Mouse (Mus musculus) kidney, adult 2 months (tissue): Measurements from ENCODE around the gene Pdcl3. TPM values are rescaled to one million over a fixed set of nuclear protein-coding genes. Genes with fewer than 3 reads are reported as not detected.
A peak's percentile ranks its signal among the peaks of the same experiment; 100 is the strongest.

ENCODE experiments used
- DNase-seq: peaks from one replicate; pipeline ENCODE4 v3.0.0; 2021
- H3K27ac ChIP-seq: fragments of 200-500 bp; 2 replicates; pipeline ENCODE4 v1.5.1; 2012; ENCODE audit warnings: low read depth, low read length, control low read depth, inconsistent platforms; ENCODE audit not compliant: insufficient read depth
- H3K27me3 ChIP-seq: fragments of 200-500 bp; replicated peaks from 2 replicates; pipeline ENCODE4 v1.6.1; 2012; ENCODE audit warnings: mild to moderate bottlenecking, moderate library complexity, low read length, inconsistent platforms; ENCODE audit not compliant: control insufficient read depth, insufficient read depth
- H3K36me3 ChIP-seq: fragments of 200-500 bp; 2 replicates; pipeline ENCODE4 v1.6.1; 2012; ENCODE audit warnings: mild to moderate bottlenecking, moderate library complexity, low read length, inconsistent platforms; ENCODE audit not compliant: control insufficient read depth, insufficient read depth
- H3K4me1 ChIP-seq: fragments of 200-500 bp; 2 replicates; pipeline ENCODE4 v1.6.1; 2011; ENCODE audit warnings: low read length; ENCODE audit not compliant: control insufficient read depth, insufficient read depth
- H3K4me3 ChIP-seq: fragments of 200-500 bp; 2 replicates; pipeline ENCODE4 v1.5.1; 2011; ENCODE audit warnings: mild to moderate bottlenecking, low read depth, low read length, control low read depth; ENCODE audit not compliant: insufficient read depth
- CTCF ChIP-seq: fragments of 200-500 bp; conservative IDR thresholded peaks from 2 replicates; pipeline ENCODE4 v1.5.1; 2011; ENCODE audit warnings: low read depth, mild to moderate bottlenecking, control low read depth, low read length, moderate library complexity, mixed read lengths; ENCODE audit not compliant: insufficient read depth, insufficient read length
- POLR2A ChIP-seq: fragments of 200-500 bp; IDR thresholded peaks from one replicate; pipeline ENCODE4 v1.6.1; 2011; ENCODE audit warnings: low read depth, low read length, control low read depth
- WGBS: fragments of 180-500 bp; shearing (Covaris S2); methylation state at CpG from one replicate; pipeline ENCODE4 v1.1.7; 2018; 5-methylcytosine and 5-hydroxymethylcytosine counted together
- polyA plus RNA-seq: library from polyadenylated mRNA; depleted of rRNA; stranded (reverse); fragments of >200 nt; gene quantifications from 2 replicates; pipeline ENCODE4 v1.2.3, GENCODE M21; 2012; rRNA removed

Pdcl3 gene
- polyA plus RNA-seq, 1 experiment: 39.8 TPM

- Histone ChIP-seq H3K4me3 (no peak overlapping the region), H3K4me1 (no peaks in the 10 kb centered on the region), H3K27ac (no peak overlapping the region), H3K27me3 (no peaks in the 10 kb centered on the region), H3K36me3 (no peaks in the 10 kb centered on the region)
- DNase-seq: peak; percentile 3
- TF ChIP-seq POLR2A (no peak), CTCF (no peak)
- WGBS: 40% methylated on average over 7 of the region's 7 CpGs
Measured at GRCm38 (mm10) chr1:39046689-39047088, 61.3 kb downstream of the Pdcl3 start.

Other genes with a start within 250 kb of the Pdcl3 start
- gene Lonrf2, start 148.9 kb upstream of the Pdcl3 start, polyA plus RNA-seq: 0.34 and 0.38 TPM in 2 replicates
- gene Chst10, start 87.4 kb upstream of the Pdcl3 start, polyA plus RNA-seq: 0.22 and 0.37 TPM in 2 replicates
- not detected in 2 replicates for gene Nms, start 46.5 kb upstream of the Pdcl3 start, polyA plus RNA-seq
- gene Npas2, start 208.1 kb downstream of the Pdcl3 start, polyA plus RNA-seq: 4.4 and 4.5 TPM in 2 replicates